Mouse (Mus musculus) liver, embryonic 15.5 days (tissue): ENCODE measurements around the gene 1110059G10Rik. TPM values are rescaled to one million over a fixed set of nuclear protein-coding genes. Genes with fewer than 3 reads are reported as not detected.

Experiments used
- polyA plus RNA-seq: library from polyadenylated mRNA; unstranded; fragments of >200 nt; fragmentation: Nextera tagmentation; extraction: Ambion mirVana; gene quantifications from 2 replicates; pipeline ENCODE4 v1.2.1, GENCODE M21; 2015

Gene 1110059G10Rik
- polyA plus RNA-seq, 1 experiment from 2014 or later: 12.8 TPM

Other genes starting within 250 kb of the 1110059G10Rik start
- gene Topaz1, start 203.7 kb downstream of the 1110059G10Rik start, polyA plus RNA-seq: 0.05 TPM in 1 of 2 replicates, not detected in the other
- gene Tcaim, start 145.5 kb downstream of the 1110059G10Rik start, polyA plus RNA-seq: 1.9 and 2.3 TPM in 2 replicates
- not detected in 2 replicates for gene Gm35549, start 107.0 kb downstream of the 1110059G10Rik start, polyA plus RNA-seq
- gene Zfp445, start 85.0 kb downstream of the 1110059G10Rik start, polyA plus RNA-seq: 16.6 and 16.8 TPM in 2 replicates
- gene Zkscan7, start 65.3 kb downstream of the 1110059G10Rik start, polyA plus RNA-seq: 0.68 and 0.90 TPM in 2 replicates
- 1.5 and 1.8 TPM in 2 replicates for gene Zfp105, start 27.9 kb downstream of the 1110059G10Rik start, polyA plus RNA-seq
- gene Kif15, start within 50 bp of the 1110059G10Rik start, polyA plus RNA-seq: 30.0 and 30.8 TPM in 2 replicates
- gene Tmem42, start 70.3 kb upstream of the 1110059G10Rik start, polyA plus RNA-seq: 6.0 TPM in 2 replicates
- gene Tgm4, start 83.7 kb upstream of the 1110059G10Rik start, polyA plus RNA-seq: 0.12 and 0.21 TPM in 2 replicates
- gene Zdhhc3, start 162.2 kb upstream of the 1110059G10Rik start, polyA plus RNA-seq: 30.7 and 31.7 TPM in 2 replicates
- 70.3 and 73.1 TPM in 2 replicates for gene Exosc7, start 162.2 kb upstream of the 1110059G10Rik start, polyA plus RNA-seq
- gene Clec3b, start 199.9 kb upstream of the 1110059G10Rik start, polyA plus RNA-seq: 0.12 TPM in 1 of 2 replicates, not detected in the other